In genomic region chr5:3482474-3482873, GRCm38 (mm10) we compare ENCODE assay signal across 22 mouse cellular contexts.
"Had no signal": no experiment of that assay in that cellular context is flagged by ENCODE, and none has a peak within 500 bp of the region (broad histone marks: within the 10 kb centered on the region; RNA-seq: fewer than 3 reads in every experiment).

No protein-coding gene starts in this region.

- H3K4me3 ChIP-seq: liver, embryonic 15.5 days; lung, embryonic 15.5 days; midbrain, embryonic 10.5 days; midbrain, embryonic 12.5 days; myocyte; neural tube, embryonic 13.5 days; neural tube, embryonic 15.5 days had no signal

- DNase-seq: liver, postnatal 0 days; lung, adult 2 months; lung, postnatal 14 days; lung, postnatal 36 days; midbrain, embryonic 14.5 days; retina, postnatal 1 day; right cerebral cortex, adult 18-20 months; right cerebral cortex, postnatal 25 days; right cerebral cortex, postnatal 4 days; spleen, adult 18-20 months; thymus, adult 18-20 months; thymus, postnatal 14 days; thymus, postnatal 36 days had no signal

- H3K27me3 ChIP-seq: liver, embryonic 15.5 days; lung, embryonic 15.5 days; midbrain, embryonic 12.5 days; neural tube, embryonic 13.5 days; neural tube, embryonic 15.5 days had no signal

- H3K9me3 ChIP-seq: liver, embryonic 15.5 days; lung, embryonic 15.5 days; midbrain, embryonic 10.5 days; midbrain, embryonic 12.5 days; neural tube, embryonic 13.5 days; neural tube, embryonic 15.5 days had no signal

- H3K36me3 ChIP-seq: midbrain, embryonic 12.5 days; neural tube, embryonic 13.5 days; neural tube, embryonic 15.5 days had no signal

- H3K4me1 ChIP-seq: midbrain, embryonic 10.5 days; midbrain, embryonic 12.5 days; neural tube, embryonic 13.5 days; neural tube, embryonic 15.5 days had no signal

- ATAC-seq: liver, postnatal 0 days; lung, postnatal 0 days; midbrain, embryonic 16.5 days had no signal
